Mouse (Mus musculus) hindbrain, postnatal 0 days (tissue): ENCODE results near the gene Ddx27. TPM values are rescaled to one million over a fixed set of nuclear protein-coding genes. Genes with fewer than 3 reads are reported as not detected.

ENCODE experiments used
- ATAC-seq: fragments of 200-750 bp; cut with Nextera tagmentation; 2 replicates; pipeline ENCODE4 v1.8.0; 2017; ENCODE audit warnings: mild to moderate bottlenecking, moderate TSS enrichment, moderate library complexity
- DNase-seq: peaks from one replicate; pipeline ENCODE4 v3.0.0-alpha.2; 2015; ENCODE audit warnings: low spot score
- H3K27ac ChIP-seq: fragments of 300-500 bp; sonication (generic); 2 replicates; pipeline ENCODE4 v1.5.1; 2014; ENCODE audit warnings: mild to moderate bottlenecking
- H3K27me3 ChIP-seq: fragments of 300-500 bp; sonication (generic); 2 replicates; pipeline ENCODE4 v1.6.1; 2014; ENCODE audit warnings: low read length, mixed read lengths; ENCODE audit not compliant: insufficient read depth
- H3K36me3 ChIP-seq: fragments of 300-500 bp; sonication (generic); 2 replicates; pipeline ENCODE4 v1.6.1; 2014; ENCODE audit warnings: low read length, mixed read lengths; ENCODE audit not compliant: insufficient read depth
- H3K4me1 ChIP-seq: fragments of 300-500 bp; sonication (generic); 2 replicates; pipeline ENCODE4 v1.6.1; 2014; ENCODE audit warnings: antibody characterized with exemption, low read length, mixed read lengths; ENCODE audit not compliant: insufficient read depth
- H3K4me2 ChIP-seq: fragments of 300-500 bp; sonication (generic); 2 replicates; pipeline ENCODE4 v1.6.1; 2014; ENCODE audit warnings: low read depth, mild to moderate bottlenecking, low read length, moderate library complexity, mixed read lengths
- H3K4me3 ChIP-seq: fragments of 300-500 bp; sonication (generic); 2 replicates; pipeline ENCODE4 v1.5.1; 2014; ENCODE audit warnings: low read length
- H3K9ac ChIP-seq: fragments of 300-500 bp; sonication (generic); replicated peaks from 2 replicates; pipeline ENCODE4 v1.6.1; 2014; ENCODE audit warnings: mild to moderate bottlenecking, low read length, moderate library complexity, mixed read lengths
- H3K9me3 ChIP-seq: fragments of 300-500 bp; sonication (generic); 2 replicates; pipeline ENCODE4 v1.6.1; 2016; ENCODE audit warnings: low read length, mixed read lengths
- CTCF ChIP-seq: IDR thresholded peaks from 2 replicates; pipeline ENCODE4 v1.5.1; 2016; ENCODE audit warnings: antibody characterized with exemption, control low read depth, low read depth
- WGBS: fragments of 180-500 bp; shearing (Covaris S2); extraction: QIAGEN DNeasy Blood & Tissue Kit; methylation state at CpG from one replicate; pipeline ENCODE4 v1.1.7; 2014; 5-methylcytosine and 5-hydroxymethylcytosine counted together
- polyA plus RNA-seq: library from polyadenylated mRNA; unstranded; fragments of >200 nt; fragmentation: Nextera tagmentation; extraction: Ambion mirVana; gene quantifications from 2 replicates; pipeline ENCODE4 v1.2.1, GENCODE M21; 2015
- total RNA-seq: library from RNA; depleted of rRNA; stranded (reverse); fragments of >200 nt; gene quantifications from 2 replicates; pipeline ENCODE4 v1.2.3, GENCODE M21; 2014

Ddx27 gene
- total and polyA plus RNA-seq, 2 experiments from 2014 or later: 27.5 to 36.7 TPM

DNA sequence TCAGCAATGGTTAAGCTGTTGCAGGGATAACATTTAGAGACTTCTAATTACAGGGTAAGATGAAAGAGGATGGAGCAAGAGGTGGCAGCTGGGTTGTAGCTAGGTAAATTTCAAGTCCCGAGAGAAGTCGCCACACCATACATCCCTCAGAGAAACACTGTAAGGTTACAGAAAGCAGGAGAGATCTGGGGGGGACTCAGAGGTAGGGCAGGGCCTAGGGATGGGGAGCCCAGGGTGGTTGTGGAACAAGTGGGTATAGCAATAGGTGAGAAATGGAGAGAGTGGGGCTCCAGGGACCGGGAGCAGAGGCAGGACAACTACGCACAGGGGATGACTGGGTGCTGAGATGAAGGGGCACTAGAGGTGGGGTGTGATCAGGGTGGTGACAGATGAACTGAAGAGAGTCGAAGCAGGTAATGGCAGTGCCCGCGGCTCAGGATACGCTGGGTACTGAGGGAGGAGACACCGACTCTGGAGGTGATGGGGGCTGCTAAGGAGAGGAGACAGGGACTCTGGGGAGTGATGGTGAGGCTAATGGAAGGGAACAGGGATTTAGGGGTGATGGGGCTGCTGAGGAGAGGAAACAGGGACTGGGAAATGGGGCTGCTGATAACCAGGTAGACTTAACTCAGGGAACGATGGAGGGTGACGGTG lies 46.5 kb downstream of the Ddx27 start:
- peak overlapping the region; percentile 86 for H3K4me2 ChIP-seq
- H3K9ac ChIP-seq: peak overlapping the region; percentile 95
- peaks cover 16% of the 10 kb centered on the region for H3K4me1 ChIP-seq
- H3K36me3 ChIP-seq: peaks cover 31% of the 10 kb centered on the region
- DNase-seq (no peak), ATAC-seq (no peak)
- H3K4me3 ChIP-seq: peak overlapping the region; percentile 69
- no peaks in the 10 kb centered on the region for H3K27me3 ChIP-seq
- WGBS: 31% methylated on average over 11 of the region's 11 CpGs
- no peak overlapping the region for H3K27ac ChIP-seq
- TF ChIP-seq CTCF: no peak
- no peaks in the 10 kb centered on the region for H3K9me3 ChIP-seq

GRCm38 (mm10) chr2:167062497-167062911 lies 47.5 kb downstream of the Ddx27 start:
- Histone ChIP-seq H3K4me2 (peak overlapping the region; percentile 86), H3K4me3 (peak overlapping the region; percentile 69), H3K36me3 (peaks cover 21% of the 10 kb centered on the region), H3K9ac (peak overlapping the region; percentile 95), H3K27me3 (no peaks in the 10 kb centered on the region), H3K27ac (peak overlapping the region; percentile 88), H3K4me1 (peaks cover 16% of the 10 kb centered on the region), H3K9me3 (no peaks in the 10 kb centered on the region)
- DNase-seq (peak; percentile 91), ATAC-seq (peak; percentile 92)
- 1% methylated on average over 28 of the region's 60 CpGs for WGBS
- no peak for TF ChIP-seq CTCF

DNA sequence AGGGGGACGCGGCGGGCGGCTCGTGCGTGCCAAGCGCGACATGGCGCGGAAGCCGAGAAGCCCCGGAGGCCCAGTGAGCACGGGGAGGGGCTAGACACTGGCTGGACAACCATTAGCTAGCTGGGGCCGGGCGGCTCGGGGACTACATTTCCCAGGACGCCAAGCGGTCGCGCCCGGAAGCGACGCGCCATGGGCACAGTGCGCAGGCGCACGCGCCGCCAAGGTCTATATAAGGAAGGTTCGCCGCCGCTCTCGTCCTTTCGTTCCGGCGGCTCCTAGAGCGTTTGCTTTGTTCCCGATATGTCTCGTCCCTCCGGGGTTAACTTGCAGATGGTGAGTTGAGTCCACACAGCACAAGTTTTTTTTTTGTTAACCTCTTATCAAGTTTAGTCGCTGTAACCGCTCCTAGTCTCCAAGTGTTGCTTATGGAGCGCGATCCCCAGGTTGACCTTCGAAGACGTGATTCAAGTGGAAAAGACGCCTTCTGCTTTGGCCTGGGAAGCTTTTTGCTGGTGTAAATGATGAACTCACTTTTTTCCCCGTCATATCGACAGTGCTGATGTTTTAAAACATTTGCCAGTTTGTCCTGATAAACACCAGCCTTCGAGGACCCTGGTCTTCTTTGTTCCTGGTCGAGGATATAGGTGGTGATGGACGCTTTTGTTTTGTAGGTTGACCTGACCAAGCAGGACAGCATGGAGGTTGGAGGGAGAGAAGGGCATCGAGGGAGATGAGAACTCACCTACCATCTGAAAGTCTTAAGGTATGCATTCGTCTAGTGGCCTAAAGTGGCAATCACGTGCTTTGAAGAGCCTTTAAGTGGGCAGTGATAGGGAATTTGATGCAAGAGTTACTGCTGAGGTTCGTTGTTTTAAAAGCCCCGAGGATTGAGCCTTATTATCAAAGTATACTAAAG lies 48.2 kb downstream of the Ddx27 start, which contains the start of gene Znfx1:
TSS of gene Znfx1 (minus strand) at position 51 of the 916 bp plus-strand sequence.
- peak within 1 kb of the TSS; percentile 69 for H3K4me3 ChIP-seq
- H3K9me3 ChIP-seq: no peaks in the 10 kb centered on the region
- peaks cover 14% of the 10 kb centered on the region for H3K36me3 ChIP-seq
- 2% methylated on average over 56 of the region's 57 CpGs for WGBS
- H3K27ac ChIP-seq: peak within 1 kb of the TSS; percentile 88
- H3K27me3 ChIP-seq: no peaks in the 10 kb centered on the region
- DNase-seq (peak; percentile 96), ATAC-seq (peak; percentile 95)
- peak; percentile 56 for TF ChIP-seq CTCF
- peak within 1 kb of the TSS; percentile 86 for H3K4me2 ChIP-seq
- H3K9ac ChIP-seq: peak within 1 kb of the TSS; percentile 95
- H3K4me1 ChIP-seq: peaks cover 16% of the 10 kb centered on the region

DNA sequence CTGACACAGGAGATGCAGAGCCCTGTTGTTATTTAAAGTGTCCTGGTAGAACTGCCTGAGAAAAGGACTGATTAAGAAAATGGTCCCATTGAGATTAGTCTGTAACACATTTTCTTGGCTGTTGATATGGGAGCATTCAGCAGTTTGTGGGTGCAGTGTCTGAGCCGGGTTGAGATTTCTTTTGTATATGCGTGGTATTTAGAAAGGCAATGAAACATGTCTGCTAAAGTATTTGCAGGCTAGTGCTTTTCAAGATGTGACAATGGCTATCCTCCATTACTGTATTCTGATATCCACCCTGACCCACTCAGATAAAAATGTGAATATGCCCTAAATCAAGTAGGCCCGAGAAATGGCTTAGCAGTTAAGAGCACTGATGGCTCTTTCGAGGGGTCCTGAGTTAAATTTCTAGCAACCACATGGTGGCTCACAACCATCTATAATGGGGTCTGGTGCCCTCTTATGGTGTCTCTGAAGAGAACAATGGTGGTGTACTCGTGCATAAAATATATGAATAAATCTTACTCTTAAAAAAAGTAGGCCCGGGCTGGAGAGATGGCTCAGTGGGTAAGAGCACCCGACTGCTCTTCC lies 49.0 kb downstream of the Ddx27 start:
- H3K9ac ChIP-seq: peak overlapping the region; percentile 95
- WGBS: under 1% methylated on average over 7 of the region's 7 CpGs
- no peak for ATAC-seq
- peaks cover 13% of the 10 kb centered on the region for H3K36me3 ChIP-seq
- peaks cover 16% of the 10 kb centered on the region for H3K4me1 ChIP-seq
- peak overlapping the region; percentile 86 for H3K4me2 ChIP-seq
- no peaks in the 10 kb centered on the region for H3K27me3 ChIP-seq
- TF ChIP-seq CTCF: peak; percentile 50
- DNase-seq: peak; percentile 57
- H3K27ac ChIP-seq: peak overlapping the region; percentile 88; the same call in 1 of the 2 replicates
- peak overlapping the region; percentile 69 for H3K4me3 ChIP-seq
- no peaks in the 10 kb centered on the region for H3K9me3 ChIP-seq

DNA sequence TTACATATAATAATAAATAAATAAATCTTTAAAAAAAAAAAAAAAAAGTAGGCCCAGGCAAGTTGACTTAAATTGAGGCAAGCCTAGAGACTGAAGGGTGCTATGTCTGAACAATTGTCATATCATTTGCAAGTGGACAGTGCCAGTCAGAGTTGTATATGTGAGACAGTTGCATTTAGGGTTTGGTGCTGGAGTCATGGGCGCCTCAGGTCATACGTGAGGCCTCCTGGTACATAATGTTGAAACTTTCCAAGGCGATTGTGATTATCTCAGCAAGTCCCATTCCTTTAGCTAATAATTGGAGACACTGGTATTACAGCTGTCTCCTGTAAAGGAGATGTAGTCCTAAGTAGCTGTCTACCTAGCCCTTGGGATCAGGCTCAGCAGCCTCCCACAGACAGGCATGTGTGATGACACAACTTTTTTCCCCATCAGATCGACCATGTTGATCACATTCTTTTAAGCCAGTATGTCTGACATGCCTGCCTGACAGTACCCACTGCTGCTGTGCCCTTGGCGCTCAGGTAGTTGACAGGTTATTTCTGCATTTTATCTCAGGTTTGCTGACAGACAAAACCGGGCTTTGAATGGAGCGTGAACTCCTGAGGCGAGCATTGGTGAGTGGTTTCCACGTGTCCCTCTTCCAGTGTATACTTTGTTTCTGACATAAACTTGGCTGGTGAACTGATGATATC lies 49.8 kb downstream of the Ddx27 start:
- no peak for ATAC-seq
- Histone ChIP-seq H3K36me3 (peaks cover 13% of the 10 kb centered on the region), H3K4me2 (peak overlapping the region; percentile 86), H3K9me3 (no peaks in the 10 kb centered on the region), H3K9ac (peak overlapping the region; percentile 40), H3K4me3 (peak overlapping the region; percentile 69), H3K27me3 (no peaks in the 10 kb centered on the region), H3K27ac (no peak overlapping the region), H3K4me1 (peaks cover 16% of the 10 kb centered on the region)
- DNase-seq: no peak
- 26% methylated on average over 9 of the region's 9 CpGs for WGBS
- no peak for TF ChIP-seq CTCF

DNA sequence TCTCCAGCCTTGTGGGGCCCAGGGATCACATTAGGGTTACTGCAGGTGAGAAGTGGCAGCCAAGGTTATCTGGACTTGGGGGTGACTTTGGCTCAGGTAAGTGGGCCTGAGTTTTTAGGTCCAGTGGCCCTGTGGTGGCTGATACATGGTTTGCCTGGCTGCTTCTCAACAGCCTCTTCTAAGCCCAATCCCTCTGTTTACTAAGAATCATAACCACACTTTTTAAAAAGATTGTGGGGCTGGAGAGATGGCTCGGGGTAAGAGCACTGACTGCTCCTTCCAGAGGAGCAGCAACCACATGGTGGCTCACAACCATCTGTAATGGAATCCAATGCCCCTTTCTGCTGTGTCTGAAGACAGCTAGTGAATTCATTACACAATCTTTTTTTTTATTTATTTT lies 51.0 kb downstream of the Ddx27 start:
- Histone ChIP-seq H3K27ac (no peak overlapping the region), H3K4me2 (no peak overlapping the region), H3K36me3 (peaks cover 13% of the 10 kb centered on the region), H3K9me3 (no peaks in the 10 kb centered on the region), H3K27me3 (no peaks in the 10 kb centered on the region), H3K9ac (no peak overlapping the region), H3K4me1 (peaks cover 17% of the 10 kb centered on the region), H3K4me3 (no peak overlapping the region)
- WGBS: 70% methylated on average over 1 of the region's 1 CpGs
- no peak for TF ChIP-seq CTCF
- DNase-seq: no peak
- ATAC-seq: no peak
